Mouse (Mus musculus): ENCODE measurements around the gene Nfatc2.

Nfatc2 gene

DNA sequence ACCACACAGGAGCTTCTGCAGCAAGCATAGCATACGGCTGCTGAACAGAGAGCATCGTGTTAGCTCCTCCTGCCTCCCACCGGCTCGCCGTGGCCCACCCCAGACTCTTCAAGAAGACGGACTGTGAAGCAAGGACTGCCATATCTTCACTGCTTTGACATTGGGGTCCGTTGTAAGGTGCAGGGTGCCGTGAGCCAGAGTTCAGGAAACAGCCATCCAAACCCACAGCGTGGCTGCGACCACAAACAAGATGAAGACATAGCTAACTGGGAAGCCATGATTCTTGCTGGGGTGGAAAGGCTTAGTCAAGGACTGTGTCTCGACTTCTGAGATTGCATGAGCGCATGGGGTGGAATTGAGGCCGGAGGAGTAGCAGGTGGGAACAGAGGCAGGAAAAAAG, 111.5 kb downstream of the Nfatc2 start:
- DNase-seq (ENCODE audit: low read depth): no peak

DNA sequence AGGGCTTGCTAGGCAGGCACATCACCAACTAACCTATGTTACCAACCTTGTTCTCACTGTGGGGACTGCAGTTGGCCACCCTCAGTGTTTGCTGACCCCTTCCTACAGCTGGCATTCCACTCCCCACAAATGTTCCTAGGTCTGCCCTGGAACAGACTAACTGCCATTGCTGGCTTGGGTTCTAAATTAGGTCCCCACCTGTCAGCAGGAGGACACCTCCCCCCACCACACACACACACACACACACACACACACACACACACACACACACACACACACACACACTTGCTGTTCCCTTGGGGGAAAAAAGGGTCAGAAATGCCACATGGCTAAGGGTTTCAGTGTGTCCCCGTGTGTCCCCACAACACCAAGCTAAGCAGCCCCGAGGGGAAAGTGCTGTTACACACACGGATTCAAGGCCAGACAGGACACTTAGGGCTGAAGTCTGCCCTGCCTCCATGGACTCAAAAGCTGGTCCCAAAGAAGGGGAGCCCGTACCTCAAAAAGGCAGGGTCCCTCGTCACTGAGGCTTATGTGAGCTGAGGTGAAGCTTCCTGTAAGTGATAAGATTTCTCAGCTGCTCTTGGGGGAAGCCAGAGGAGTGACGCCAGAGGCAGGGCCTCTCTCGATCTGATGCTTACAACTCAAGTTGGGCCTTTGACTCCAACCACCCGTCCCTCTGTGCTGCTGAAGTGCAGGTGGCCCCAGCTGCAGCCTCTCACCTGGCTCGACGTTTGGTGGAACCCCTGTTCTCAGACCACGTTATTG, 113.1 kb downstream of the Nfatc2 start:
- DNase-seq (ENCODE audit: low read depth): no peak

DNA sequence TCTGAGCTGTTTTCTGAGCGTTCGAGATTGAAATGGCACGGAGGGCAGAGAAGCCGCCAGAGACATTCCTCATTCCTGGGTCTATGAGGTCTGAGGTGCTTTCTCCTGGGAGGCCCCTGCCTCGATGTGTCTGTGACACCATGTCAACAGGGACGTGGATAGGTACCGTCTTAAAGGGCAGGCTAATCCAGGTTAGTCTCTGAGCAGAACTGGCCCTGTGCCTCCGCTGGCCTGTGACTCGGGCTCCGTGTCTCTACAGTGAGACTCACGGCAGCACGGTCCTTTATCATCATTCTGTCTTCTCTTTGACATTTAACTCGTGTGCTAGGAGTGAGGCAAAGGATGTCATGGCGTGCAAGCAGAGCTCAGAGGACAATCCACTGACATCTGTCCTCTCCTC, 120.3 kb downstream of the Nfatc2 start:
- no peak for DNase-seq (ENCODE audit: low read depth)

DNA sequence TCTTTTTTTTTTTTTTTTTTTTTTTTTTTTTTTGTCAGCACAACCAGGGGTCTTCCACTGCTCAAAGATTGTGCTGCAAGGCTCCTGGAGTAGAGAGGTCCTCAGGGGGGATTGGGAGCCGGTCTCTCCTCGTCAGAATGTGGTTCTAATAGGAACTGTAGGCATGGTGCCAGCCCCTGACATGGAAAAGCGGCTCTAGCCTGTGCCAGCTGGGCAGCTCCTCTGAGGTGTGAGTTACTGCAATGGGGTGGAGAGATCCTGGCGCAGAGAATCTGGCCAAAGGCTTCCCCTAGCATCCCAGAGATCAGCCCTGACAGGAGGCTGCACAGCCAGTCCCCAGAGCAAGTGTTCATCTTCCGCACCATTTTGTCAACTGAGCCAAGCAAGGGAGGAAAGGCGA, 120.8 kb downstream of the Nfatc2 start:
- no peak for DNase-seq (ENCODE audit: low read depth)

DNA sequence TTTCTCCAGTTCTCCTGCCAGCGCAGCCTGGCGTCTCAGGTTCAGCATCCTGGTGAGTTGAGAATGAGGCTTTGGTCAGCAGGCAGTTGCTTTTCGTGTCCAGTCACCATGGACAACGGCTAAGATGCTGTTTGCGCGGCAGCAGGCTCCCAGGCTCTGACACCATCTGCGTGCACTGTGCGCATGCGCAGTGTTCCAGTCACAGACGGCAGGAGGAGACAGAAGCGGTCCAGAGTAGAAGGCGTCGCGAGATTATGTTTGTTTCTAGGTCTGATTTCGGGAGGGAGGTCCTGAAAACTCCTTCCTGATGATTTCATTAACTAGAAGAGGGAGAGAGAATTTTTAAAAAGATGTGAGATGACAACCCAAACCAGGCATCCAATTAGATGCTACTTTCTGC, 121.5 kb downstream of the Nfatc2 start:
- no peak for DNase-seq (ENCODE audit: low read depth)

DNA sequence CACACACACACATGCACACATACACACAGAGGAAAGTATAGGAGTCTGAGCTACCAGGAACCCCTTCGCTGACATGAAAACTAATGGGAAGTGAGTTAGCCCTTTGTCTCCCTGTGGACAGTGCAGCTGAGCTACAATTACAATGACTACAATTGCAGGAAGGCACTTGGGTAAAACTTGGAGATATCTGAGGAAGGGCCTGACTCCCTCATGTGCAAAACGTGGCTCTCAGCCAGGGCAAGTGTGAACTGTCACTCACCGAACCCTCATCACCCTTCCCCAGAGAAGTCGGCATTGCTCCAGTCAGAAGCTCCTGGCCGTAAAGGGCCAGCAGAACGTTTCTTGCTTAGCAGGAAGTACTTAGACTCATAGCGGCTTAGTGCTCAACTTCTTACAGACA, 123.0 kb downstream of the Nfatc2 start:
- no peak for DNase-seq (ENCODE audit: low read depth)

DNA sequence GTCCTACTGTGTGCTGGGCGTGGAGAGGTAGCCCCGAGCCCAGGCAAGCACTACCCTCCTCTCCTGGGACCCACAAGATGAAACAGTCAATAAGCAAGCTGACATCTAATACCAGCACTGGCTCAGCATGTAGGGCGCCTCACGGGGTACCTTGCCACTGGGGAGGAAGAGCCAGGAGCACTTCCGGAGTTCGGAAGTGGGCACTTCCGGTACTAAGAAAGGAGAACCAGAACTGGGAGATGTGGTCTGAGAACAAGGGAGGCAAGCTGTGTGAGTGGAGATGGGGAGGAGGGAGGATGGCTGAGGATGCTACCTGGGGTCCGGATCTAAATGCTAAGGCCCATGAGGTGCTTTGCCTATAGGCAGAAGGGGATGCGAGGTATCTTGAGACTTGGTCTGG, 128.0 kb downstream of the Nfatc2 start:
- DNase-seq (ENCODE audit: low read depth): no peak

DNA sequence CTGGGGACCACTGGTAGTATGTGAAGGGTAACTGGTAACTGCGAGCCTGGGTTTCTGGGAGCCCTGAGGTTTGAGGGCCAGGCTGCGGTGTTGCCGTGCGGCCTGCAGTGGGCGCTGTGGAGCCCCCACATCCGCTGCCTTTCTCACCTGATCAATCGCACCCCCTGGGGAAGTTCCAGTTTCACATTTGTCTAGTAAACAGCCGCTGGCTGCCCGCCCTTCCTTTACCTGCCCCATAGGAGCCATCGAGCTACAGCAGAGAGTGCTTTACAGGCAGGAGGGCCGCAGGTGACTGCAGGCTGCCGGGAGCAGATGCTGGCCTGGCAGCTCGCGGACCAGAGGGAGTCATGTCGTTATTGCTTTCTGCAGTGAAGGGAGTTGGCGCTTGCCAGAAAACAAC, 128.6 kb downstream of the Nfatc2 start:
- DNase-seq (ENCODE audit: low read depth): peak; percentile 22

DNA sequence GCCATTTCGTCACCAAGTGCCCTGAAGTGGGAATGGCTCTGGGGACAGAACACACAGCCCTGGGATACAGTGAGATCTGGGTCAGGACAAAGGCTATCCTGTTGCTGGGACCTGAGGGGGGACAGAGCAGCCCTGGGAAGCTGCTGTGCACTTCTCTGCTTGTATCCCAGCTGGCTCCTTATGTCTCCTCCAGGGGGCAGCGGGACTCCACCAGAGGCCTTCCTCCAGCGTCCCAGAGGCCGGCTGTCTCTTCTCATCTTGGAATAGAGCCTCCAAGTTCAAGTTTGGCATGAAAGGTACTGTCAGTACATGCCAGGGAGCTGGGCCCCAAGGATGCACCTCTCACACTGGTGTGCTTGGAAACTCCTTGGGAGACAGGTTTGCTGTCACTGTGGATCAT, 132.4 kb downstream of the Nfatc2 start:
- DNase-seq (ENCODE audit: low read depth): no peak

DNA sequence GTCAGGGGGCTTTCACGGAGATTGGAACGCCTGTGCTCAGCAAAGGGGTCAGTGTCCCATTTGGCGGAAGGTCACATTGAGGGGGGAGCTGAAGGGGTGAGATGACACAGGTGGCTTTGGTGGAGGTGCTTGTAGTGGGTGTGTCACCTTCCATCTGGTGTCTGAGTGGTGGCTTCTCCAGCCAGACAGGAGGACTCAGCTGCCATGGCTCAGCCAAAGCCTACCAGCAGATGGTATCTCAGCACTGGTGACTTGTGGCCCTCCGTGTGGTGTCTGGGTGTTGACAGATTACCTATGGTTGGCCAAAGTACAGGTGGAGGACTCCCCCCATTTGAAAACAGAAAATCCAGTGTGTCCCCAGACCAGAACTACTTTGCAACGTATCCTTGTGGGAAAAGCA, 134.3 kb downstream of the Nfatc2 start:
- no peak for DNase-seq (ENCODE audit: low read depth)

DNA sequence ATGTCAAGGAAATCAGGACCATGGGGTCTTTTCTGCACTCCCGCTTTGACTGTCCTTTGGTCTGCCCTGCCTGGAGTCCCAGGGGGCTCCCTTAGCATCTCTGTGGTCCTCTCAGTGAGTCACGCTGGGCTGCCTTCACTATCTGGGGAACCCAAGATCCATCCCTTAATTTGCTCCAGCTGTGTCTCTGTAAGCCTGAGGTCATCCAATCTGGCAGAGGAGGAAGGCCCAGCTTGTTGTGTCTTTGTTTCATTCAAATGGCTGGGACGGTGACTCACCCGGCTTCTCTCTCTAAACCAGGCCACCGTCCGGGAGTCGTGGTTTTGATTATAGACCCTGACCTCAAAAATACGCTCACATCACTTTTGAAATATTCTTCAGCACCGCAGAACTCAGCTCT, 135.4 kb downstream of the Nfatc2 start:
- DNase-seq (ENCODE audit: low read depth): no peak

DNA sequence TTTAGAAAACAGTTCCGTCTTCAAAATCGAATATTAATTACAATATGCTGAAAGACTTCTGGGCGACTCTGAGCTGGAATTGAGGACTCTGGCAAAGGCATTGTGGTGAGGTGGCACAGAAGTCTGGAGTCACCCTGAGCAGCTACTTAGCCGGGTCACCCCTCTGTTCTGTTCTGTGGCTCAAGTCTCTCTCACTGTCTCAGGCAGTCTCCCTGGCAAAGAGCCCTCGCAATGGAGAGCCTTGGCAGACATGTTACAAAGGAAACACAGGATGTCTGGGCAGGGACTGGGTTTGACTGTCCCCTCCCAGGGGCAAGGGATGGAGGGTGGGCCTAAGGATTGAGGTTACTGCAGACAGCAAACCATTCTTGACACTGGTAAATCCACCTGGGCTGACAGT, 135.8 kb downstream of the Nfatc2 start:
- no peak for DNase-seq (ENCODE audit: low read depth)

DNA sequence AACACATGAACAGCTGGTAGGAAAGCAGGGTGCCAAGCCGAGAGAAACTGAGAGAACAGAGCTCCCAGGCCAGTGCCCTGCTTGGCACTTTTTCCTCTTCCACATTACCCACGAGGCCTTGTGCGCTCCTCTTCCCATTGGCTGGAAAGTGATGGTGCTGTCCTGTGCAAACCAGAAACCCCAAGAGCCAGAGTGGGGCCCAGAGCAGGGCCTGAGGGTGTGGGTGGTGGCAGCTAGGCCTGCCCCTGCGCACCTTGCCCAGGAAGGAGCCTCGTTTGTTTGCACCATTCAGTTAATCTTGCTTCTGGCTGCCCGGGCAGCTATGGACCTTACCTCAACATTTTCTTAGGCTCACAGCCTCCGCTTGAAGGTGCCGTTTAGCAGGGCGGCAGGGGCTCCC, 139.6 kb downstream of the Nfatc2 start:
- no peak for DNase-seq (ENCODE audit: low read depth)

DNA sequence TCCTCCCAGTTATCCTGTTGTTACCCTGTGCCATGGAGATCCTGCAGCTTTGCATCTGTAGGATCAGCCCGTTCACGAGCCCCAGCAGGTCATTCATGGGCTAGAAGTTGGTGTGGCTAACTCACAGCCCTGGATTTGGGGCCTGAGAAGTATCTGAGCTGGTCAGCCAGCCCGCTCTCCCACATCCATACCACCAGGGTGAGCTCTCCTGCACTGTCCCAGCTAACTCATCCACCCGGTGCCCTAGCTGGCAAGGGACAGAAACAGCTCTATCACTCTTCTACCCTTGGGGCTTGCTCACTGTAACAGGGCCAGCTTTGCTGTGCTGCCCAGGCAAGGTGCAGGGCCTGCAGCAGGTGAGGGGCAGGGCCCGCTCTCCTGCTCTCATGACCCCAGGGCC, 141.8 kb downstream of the Nfatc2 start:
- DNase-seq (ENCODE audit: low read depth): no peak

DNA sequence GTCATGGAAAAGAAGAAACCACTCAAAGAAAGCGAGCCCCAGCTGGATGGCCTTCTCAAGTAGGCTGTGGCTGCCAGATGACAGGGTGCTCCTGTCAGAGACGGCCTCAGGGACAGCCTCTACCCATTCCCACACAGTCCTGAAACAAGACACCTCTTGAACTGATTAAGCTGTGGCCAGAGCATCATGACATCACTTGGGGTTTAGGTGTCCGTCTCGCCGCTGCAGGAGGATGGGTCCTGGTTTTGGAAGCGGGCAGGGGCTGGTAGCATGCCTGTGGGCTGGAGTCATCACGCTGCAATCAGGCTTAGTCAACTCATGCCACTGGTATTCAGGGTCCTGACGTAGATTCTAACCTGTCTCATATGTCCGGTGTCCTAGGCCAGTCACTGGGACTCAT, 142.9 kb downstream of the Nfatc2 start:
- no peak for DNase-seq (ENCODE audit: low read depth)

DNA sequence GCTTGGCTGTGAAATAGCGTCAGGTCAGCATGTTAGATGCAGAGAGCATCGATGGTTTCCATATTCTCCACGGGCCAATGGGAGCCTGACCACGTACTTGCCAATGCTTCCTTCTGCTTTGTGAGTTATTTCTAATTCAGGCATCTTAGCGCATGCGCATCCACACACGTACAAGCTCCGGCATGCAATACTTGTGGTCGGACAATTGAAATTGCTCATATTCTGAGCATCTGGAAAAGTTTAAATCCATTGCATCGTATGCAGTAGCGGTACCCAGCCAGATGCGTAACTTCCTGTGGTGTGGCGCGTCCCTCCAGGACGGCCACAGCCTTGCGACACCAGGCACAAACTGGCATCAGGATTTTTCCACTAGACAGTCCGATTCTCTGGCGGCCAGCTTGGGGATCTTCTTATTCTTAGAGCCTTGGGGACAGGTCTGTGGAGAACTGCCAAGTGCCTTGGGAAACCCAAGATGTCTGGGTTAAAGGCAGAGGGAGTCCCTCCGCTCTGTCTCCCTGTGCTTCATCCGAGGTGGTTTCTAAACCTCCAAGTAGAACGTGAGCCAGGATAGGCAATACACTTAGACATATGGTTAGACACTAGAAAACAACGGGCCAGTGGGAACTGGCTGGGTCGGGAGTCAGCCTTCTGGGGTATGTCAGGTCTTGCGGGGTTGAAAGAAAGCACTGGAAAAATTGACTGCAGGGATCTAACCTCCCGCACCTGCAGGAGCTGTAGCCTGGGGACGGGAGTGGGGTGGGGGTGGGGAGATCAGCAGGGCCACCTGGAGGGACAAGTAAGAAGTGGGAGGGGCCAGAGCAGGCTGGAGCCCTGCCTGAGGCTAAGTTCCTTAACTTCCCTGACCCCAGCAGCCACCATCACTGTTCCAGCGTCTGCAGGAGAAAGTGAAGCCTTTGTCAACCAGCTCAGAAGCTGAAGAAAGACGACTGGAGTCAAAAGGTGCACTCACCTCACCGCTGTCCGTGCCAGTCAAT, 149.4 kb downstream of the Nfatc2 start:
- no peak for DNase-seq (ENCODE audit: low read depth)

DNA sequence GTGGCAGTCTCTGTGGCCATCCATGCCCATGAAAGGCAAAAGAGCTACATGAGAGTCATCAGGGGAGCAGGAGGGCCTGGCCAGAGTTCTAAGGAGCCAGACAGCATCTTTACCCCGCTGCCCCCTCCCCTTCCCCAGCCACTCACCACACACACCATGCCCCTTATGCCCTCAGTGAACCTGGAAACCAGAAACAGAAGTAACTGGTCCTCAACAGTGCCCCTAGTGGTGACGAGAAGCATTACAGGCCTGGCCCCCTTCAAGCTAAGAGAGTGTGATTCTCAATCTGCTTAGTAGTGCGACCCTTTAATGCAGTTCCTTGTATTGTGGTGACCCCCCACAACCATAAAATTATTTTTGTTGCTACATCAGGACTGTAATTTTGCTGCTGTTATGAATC, 150.5 kb downstream of the Nfatc2 start:
- peak; percentile 15 for DNase-seq (ENCODE audit: low read depth)

DNA sequence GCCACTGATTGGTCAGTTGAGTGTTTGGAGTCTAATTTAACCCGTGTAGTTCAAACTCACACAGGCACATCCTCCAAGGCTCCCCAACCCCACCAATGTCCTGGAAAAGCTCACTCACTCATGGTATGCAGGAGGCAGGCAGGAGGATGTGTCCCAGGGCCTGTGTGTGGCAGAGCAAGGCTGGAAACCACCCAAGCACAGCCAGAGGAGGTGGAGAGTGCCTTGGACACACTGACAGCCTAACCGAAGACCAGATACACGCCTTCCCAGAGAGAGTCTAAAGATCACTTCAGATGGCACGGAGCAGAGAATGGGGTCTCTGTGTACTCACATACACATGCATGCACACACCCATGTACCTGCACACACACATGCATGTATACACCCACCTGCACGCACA, 153.4 kb downstream of the Nfatc2 start:
- no peak for DNase-seq (ENCODE audit: low read depth)

DNA sequence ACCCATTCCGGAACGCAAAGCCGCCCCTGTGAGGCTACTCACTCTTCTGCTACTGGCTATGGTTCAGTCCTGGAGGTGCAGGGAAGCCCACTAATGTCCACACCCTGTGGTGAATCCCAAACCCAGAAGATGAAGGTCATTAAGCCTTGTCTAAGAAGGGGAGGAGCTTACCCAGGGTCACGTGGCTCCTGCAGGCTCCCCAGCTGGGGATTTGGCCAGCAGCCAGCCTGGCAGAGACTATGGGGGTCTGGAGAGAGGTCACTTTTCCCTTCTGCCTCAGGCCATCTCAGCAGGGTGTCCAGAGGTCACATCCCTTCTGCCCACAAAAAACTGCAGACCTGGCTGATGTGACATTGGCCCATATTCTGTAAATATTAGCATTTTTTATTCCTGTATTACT, 153.9 kb downstream of the Nfatc2 start:
- DNase-seq (ENCODE audit: low read depth): no peak

DNA sequence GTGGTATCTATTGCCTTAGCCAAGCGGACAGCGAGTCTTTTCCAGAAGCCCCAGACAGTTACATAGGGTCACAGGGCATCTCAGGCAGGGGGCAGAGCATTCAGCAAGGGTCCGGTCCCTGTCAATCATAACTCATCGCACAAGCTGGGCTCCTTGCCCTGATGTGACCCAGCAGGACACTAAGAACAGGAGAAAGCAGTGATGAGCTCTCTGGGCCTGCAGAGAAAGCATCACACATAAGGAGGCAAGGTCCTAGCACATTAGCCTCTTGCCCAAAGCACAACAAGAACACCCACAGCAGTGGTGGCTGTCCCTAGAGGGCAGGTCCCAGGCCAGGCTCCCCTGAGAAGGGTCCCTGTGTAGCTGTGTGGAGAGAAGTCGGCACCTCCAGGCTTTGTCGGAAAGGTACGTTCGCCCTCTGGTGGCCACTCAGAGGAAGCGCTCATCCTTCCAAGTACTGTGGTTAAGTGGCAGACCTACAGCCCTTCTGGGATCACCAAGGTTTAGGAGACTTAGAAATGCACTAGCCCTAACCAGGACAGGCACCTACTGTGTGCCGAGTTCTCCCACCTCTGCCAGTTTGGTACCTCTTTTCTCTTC, 156.1 kb downstream of the Nfatc2 start:
- no peak for DNase-seq (ENCODE audit: low read depth)

DNA sequence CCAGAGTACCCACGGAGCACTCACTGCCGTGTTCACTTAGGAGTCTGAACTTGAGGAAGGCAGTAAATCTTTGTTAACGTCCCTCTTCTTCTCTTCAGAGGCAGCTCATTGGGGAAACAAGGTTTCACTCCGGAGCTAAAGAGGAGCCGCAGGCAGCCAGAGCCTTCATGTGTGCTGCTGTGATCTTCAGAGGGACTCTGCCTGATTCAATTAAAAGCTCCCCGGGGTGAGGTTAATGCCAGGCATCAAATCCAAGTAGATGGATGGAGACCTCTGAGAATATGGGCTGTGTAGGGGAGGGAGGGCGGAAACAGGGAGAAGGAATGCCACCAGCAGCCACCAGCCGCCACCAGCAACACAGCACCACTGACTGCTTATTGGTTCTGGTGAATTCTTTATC, 157.3 kb downstream of the Nfatc2 start:
- no peak for DNase-seq (ENCODE audit: low read depth)

DNA sequence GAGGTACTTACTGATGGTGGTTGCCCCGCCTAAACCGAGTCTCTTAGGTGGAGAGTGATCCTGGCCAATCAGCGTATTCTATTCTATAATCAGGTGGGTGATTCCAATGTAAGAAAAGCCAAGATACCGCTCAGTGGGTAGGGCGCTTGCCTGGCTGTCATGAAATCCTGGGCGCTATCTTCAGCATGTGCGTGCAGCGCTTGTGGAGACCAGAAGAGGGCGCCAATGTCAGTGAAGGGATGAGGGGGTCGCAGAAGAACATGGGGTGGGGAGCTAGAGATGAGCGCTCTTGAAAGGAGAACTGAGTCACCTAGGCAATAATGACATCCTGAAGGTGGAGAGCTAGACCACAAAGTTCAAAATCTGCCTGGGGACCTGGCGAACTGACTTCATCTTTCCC, 160.0 kb downstream of the Nfatc2 start:
- DNase-seq (ENCODE audit: low read depth): no peak

DNA sequence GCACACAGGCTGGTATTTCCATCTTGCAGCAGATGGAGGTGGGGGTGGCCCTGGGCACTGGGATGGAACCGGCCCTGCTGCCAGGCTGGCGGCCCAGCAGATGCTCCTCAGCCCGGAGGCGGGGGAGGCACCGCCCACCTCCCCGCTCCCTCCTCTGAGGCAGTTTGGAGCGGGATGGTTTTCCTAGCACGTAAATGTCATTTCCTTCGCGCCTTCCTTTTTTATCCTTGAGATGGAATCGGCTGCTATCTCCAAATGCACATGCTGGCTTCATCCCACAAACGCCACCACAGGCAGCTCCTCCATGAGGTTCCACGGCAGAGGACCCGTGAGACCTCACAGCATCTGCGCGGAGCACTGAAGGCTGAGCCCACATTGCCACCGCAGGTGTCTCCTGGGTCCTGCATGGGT, 160.5 kb downstream of the Nfatc2 start:
- no peak for DNase-seq (ENCODE audit: low read depth)

Data from c-Kit-positive CD71-positive TER-119-negative erythroid progenitor cells, embryonic 14.5 days (primary cell).